Mouse (Mus musculus) myocyte (in vitro differentiated cells): ENCODE results near the gene Mgmt. TPM values are rescaled to one million over a fixed set of nuclear protein-coding genes. Genes with fewer than 3 reads are reported as not detected.

Experiments used
- H3K27me3 ChIP-seq: one replicate; pipeline ENCODE4 v1.6.1; 2011; ENCODE audit not compliant: control insufficient read depth, insufficient read depth, insufficient read length
- H3K36me3 ChIP-seq: one replicate; pipeline ENCODE4 v1.6.1; 2011; ENCODE audit not compliant: control insufficient read depth, insufficient read depth
- H3K4me2 ChIP-seq: one replicate; pipeline ENCODE4 v1.6.1; 2011; ENCODE audit warnings: low read depth, control low read depth
- H3K4me3 ChIP-seq: one replicate; pipeline ENCODE4 v1.5.1; 2011; ENCODE audit warnings: mild to moderate bottlenecking, control low read depth, moderate library complexity
- H3K79me2 ChIP-seq: one replicate; pipeline ENCODE4 v1.6.1; 2011; ENCODE audit not compliant: control insufficient read depth, insufficient read depth
- H3ac ChIP-seq: one replicate; pipeline ENCODE4 v1.6.1; 2011; ENCODE audit not compliant: control insufficient read depth, insufficient read length
- CEBPB ChIP-seq: IDR thresholded peaks from 2 replicates; pipeline ENCODE4 v1.6.1; 2011; ENCODE audit warnings: mild to moderate bottlenecking, moderate library complexity; ENCODE audit not compliant: poor library complexity, insufficient read depth, severe bottlenecking
- E2F4 ChIP-seq: IDR thresholded peaks from one replicate; pipeline ENCODE4 v1.6.1; 2011; ENCODE audit warnings: mild to moderate bottlenecking, control low read depth, moderate library complexity; ENCODE audit not compliant: insufficient read depth
- MAX ChIP-seq: IDR thresholded peaks from one replicate; pipeline ENCODE4 v1.6.1; 2011; ENCODE audit warnings: low read depth, mild to moderate bottlenecking, control low read depth
- MYOD1 ChIP-seq, 3 experiments: IDR thresholded peaks; one replicate each; pipeline ENCODE4 v1.6.1; 2011; ENCODE audit warnings: control low read depth in 2 of 3, low read depth in 2 of 3, mild to moderate bottlenecking in 2 of 3, moderate library complexity in 1 of 3; ENCODE audit not compliant: insufficient read length in 2 of 3, control insufficient read depth in 1 of 3
- MYOG ChIP-seq, 3 experiments: IDR thresholded peaks; one replicate each; pipeline ENCODE4 v1.6.1; 2011; ENCODE audit warnings: control low read depth in 2 of 3, low read depth in 2 of 3, mild to moderate bottlenecking in 2 of 3; ENCODE audit not compliant: insufficient read length in 2 of 3, control insufficient read depth in 1 of 3, insufficient read depth in 1 of 3
- POLR2A ChIP-seq: IDR thresholded peaks from one replicate; pipeline ENCODE4 v1.6.1; 2011; ENCODE audit warnings: low read depth, mild to moderate bottlenecking, control low read depth, moderate library complexity; ENCODE audit not compliant: insufficient read length
- POLR2AphosphoS2 ChIP-seq: IDR thresholded peaks from one replicate; pipeline ENCODE4 v1.6.1; 2011; ENCODE audit warnings: low read depth, control low read depth; ENCODE audit not compliant: insufficient read length
- REST ChIP-seq: IDR thresholded peaks from one replicate; pipeline ENCODE4 v1.6.1; 2011; ENCODE audit warnings: mild to moderate bottlenecking, control low read depth, moderate library complexity; ENCODE audit not compliant: insufficient read depth, insufficient read length
- SRF ChIP-seq: IDR thresholded peaks from one replicate; pipeline ENCODE4 v1.6.1; 2011; ENCODE audit warnings: low read depth; ENCODE audit not compliant: control insufficient read depth, insufficient read length
- TCF12 ChIP-seq: IDR thresholded peaks from one replicate; pipeline ENCODE4 v1.6.1; 2011; ENCODE audit warnings: mild to moderate bottlenecking, control low read depth; ENCODE audit not compliant: poor library complexity, insufficient read depth, severe bottlenecking
- TCF3 ChIP-seq: IDR thresholded peaks from one replicate; pipeline ENCODE4 v1.6.1; 2011; ENCODE audit warnings: low read depth, control low read depth; ENCODE audit not compliant: insufficient read length
- USF1 ChIP-seq: IDR thresholded peaks from one replicate; pipeline ENCODE4 v1.6.1; 2011; ENCODE audit warnings: low read depth, mild to moderate bottlenecking, control low read depth, moderate library complexity
- polyA plus RNA-seq: library from polyadenylated mRNA; unstranded; fragments of >200 nt; fragmentation: generic; extraction: Trizol; gene quantifications from one replicate; pipeline ENCODE4 v1.2.1, GENCODE M21; 2012; ENCODE audit warnings: missing spikeins

The Mgmt gene
- polyA plus RNA-seq, 1 experiment, result 1.3 TPM

GRCm38 (mm10) chr7:137128726-137129125 lies 234.3 kb downstream of the Mgmt start:
- Histone ChIP-seq H3K36me3 (no peaks in the 10 kb centered on the region), H3K27me3 (no peaks in the 10 kb centered on the region), H3K4me2 (no peak overlapping the region), H3ac (no peak overlapping the region), H3K4me3 (no peak overlapping the region), H3K79me2 (no peaks in the 10 kb centered on the region)
- TF ChIP-seq POLR2AphosphoS2 (no peak), MYOD1 (IDR thresholded peaks at IDR 0.05; ENCODE audit: control insufficient read depth in 1 of 3, insufficient read length in 2 of 3, low read depth in 2 of 3) (no peak), MYOG (IDR thresholded peaks at IDR 0.05; ENCODE audit: control insufficient read depth in 1 of 3, insufficient read depth in 1 of 3, insufficient read length in 2 of 3, low read depth in 2 of 3) (no peak), REST (no peak), TCF3 (no peak), E2F4 (no peak), SRF (no peak), CEBPB (no peak), POLR2A (no peak), USF1 (no peak), MAX (no peak), TCF12 (no peak)

GRCm38 (mm10) chr7:137130211-137130610 lies 235.8 kb downstream of the Mgmt start:
- Histone ChIP-seq H3ac (no peak overlapping the region), H3K36me3 (no peaks in the 10 kb centered on the region), H3K4me3 (no peak overlapping the region), H3K27me3 (no peaks in the 10 kb centered on the region), H3K4me2 (no peak overlapping the region), H3K79me2 (no peaks in the 10 kb centered on the region)
- TF ChIP-seq REST, result no peak
- TF ChIP-seq TCF12, result no peak
- no peak for TF ChIP-seq MYOG (IDR thresholded peaks at IDR 0.05; ENCODE audit: control insufficient read depth in 1 of 3, insufficient read depth in 1 of 3, insufficient read length in 2 of 3, low read depth in 2 of 3)
- TF ChIP-seq SRF, result no peak

GRCm38 (mm10) chr7:137131957-137132356 lies 237.5 kb downstream of the Mgmt start:
- no peaks in the 10 kb centered on the region for H3K36me3 ChIP-seq
- TF ChIP-seq POLR2AphosphoS2, result no peak
- no peak for TF ChIP-seq MYOD1 (IDR thresholded peaks at IDR 0.05; ENCODE audit: control insufficient read depth in 1 of 3, insufficient read length in 2 of 3, low read depth in 2 of 3)
- TF ChIP-seq TCF3, result no peak
- TF ChIP-seq SRF, result no peak
- no peak for TF ChIP-seq USF1
- TF ChIP-seq TCF12, result no peak
- TF ChIP-seq REST, result no peak
- TF ChIP-seq E2F4, result no peak
- TF ChIP-seq MAX, result no peak
- no peak for TF ChIP-seq MYOG (IDR thresholded peaks at IDR 0.05; ENCODE audit: control insufficient read depth in 1 of 3, insufficient read depth in 1 of 3, insufficient read length in 2 of 3, low read depth in 2 of 3)
- no peak for TF ChIP-seq POLR2A
- no peak for TF ChIP-seq CEBPB
- no peaks in the 10 kb centered on the region for H3K27me3 ChIP-seq
- no peak overlapping the region for H3K4me3 ChIP-seq
- no peaks in the 10 kb centered on the region for H3K79me2 ChIP-seq
- no peak overlapping the region for H3ac ChIP-seq
- no peak overlapping the region for H3K4me2 ChIP-seq

- H3K4me2 ChIP-seq, result no peak overlapping the region
- H3ac ChIP-seq, result no peak overlapping the region
- no peaks in the 10 kb centered on the region for H3K27me3 ChIP-seq
- no peak overlapping the region for H3K4me3 ChIP-seq
- H3K36me3 ChIP-seq, result no peaks in the 10 kb centered on the region
- no peak for TF ChIP-seq SRF
- no peak for TF ChIP-seq MYOD1 (IDR thresholded peaks at IDR 0.05; ENCODE audit: control insufficient read depth in 1 of 3, insufficient read length in 2 of 3, low read depth in 2 of 3)
- TF ChIP-seq E2F4, result no peak
- TF ChIP-seq MYOG (IDR thresholded peaks at IDR 0.05; ENCODE audit: control insufficient read depth in 1 of 3, insufficient read depth in 1 of 3, insufficient read length in 2 of 3, low read depth in 2 of 3), result no peak
- TF ChIP-seq TCF12, result no peak
- no peak for TF ChIP-seq POLR2AphosphoS2
- H3K79me2 ChIP-seq, result no peaks in the 10 kb centered on the region
Observed at GRCm38 (mm10) chr7:137138101-137138500, 243.7 kb downstream of the Mgmt start.

GRCm38 (mm10) chr7:137140321-137140720 lies 245.9 kb downstream of the Mgmt start:
- H3K36me3 ChIP-seq, result no peaks in the 10 kb centered on the region
- TF ChIP-seq REST (no peak), MAX (no peak), SRF (no peak), TCF12 (no peak), USF1 (no peak), MYOD1 (IDR thresholded peaks at IDR 0.05; ENCODE audit: control insufficient read depth in 1 of 3, insufficient read length in 2 of 3, low read depth in 2 of 3) (no peak), CEBPB (no peak), POLR2AphosphoS2 (no peak), TCF3 (no peak), MYOG (IDR thresholded peaks at IDR 0.05; ENCODE audit: control insufficient read depth in 1 of 3, insufficient read depth in 1 of 3, insufficient read length in 2 of 3, low read depth in 2 of 3) (no peak), E2F4 (no peak), POLR2A (no peak)
- H3K27me3 ChIP-seq, result no peaks in the 10 kb centered on the region
- no peaks in the 10 kb centered on the region for H3K79me2 ChIP-seq
- no peak overlapping the region for H3K4me3 ChIP-seq
- H3ac ChIP-seq, result no peak overlapping the region
- no peak overlapping the region for H3K4me2 ChIP-seq
